Mouse (Mus musculus) spleen, adult 2 months (tissue): ENCODE measurements around the gene Gngt2. TPM values are rescaled to one million over a fixed set of nuclear protein-coding genes. Genes with fewer than 3 reads are reported as not detected.

ENCODE experiments used
- DNase-seq, 2 experiments: peaks; one replicate each; pipeline versions ENCODE4 v3.0.0 to v3.0.0-alpha.2; 2012 to 2021; ENCODE audit warnings: low spot score in 2 of 2, low read depth in 1 of 2
- H3K27ac ChIP-seq: fragments of 200-500 bp; 2 replicates; pipeline ENCODE4 v1.5.1; 2012; ENCODE audit warnings: low read length, inconsistent platforms; ENCODE audit not compliant: insufficient read depth
- H3K27me3 ChIP-seq: fragments of 200-500 bp; 2 replicates; pipeline ENCODE4 v1.6.1; 2012; ENCODE audit warnings: mild to moderate bottlenecking, moderate library complexity, low read length, inconsistent platforms; ENCODE audit not compliant: control insufficient read depth, insufficient read depth
- H3K36me3 ChIP-seq: fragments of 200-500 bp; 2 replicates; pipeline ENCODE4 v1.6.1; 2012; ENCODE audit warnings: mild to moderate bottlenecking, low read length, inconsistent platforms; ENCODE audit not compliant: control insufficient read depth, insufficient read depth
- H3K4me1 ChIP-seq: fragments of 200-500 bp; 2 replicates; pipeline ENCODE4 v1.6.1; 2011; ENCODE audit warnings: inconsistent platforms; ENCODE audit not compliant: control insufficient read depth, insufficient read depth, insufficient read length
- H3K4me3 ChIP-seq: fragments of 200-500 bp; 2 replicates; pipeline ENCODE4 v1.5.1; 2011; ENCODE audit warnings: mild to moderate bottlenecking, inconsistent platforms; ENCODE audit not compliant: insufficient read depth, insufficient read length; ENCODE audit errors: extremely low read depth
- CTCF ChIP-seq: fragments of 200-500 bp; IDR thresholded peaks from 2 replicates; pipeline ENCODE4 v1.5.1; 2011; ENCODE audit warnings: mild to moderate bottlenecking, inconsistent platforms; ENCODE audit not compliant: insufficient read depth, insufficient read length, insufficient replicate concordance; ENCODE audit errors: extremely low read depth
- POLR2A ChIP-seq: fragments of 200-500 bp; IDR thresholded peaks from 2 replicates; pipeline ENCODE4 v1.6.1; 2011; ENCODE audit warnings: low read depth, low read length, inconsistent platforms
- WGBS: fragments of 180-500 bp; shearing (Covaris S2); methylation state at CpG from one replicate; pipeline ENCODE4 v1.1.7; 2018; 5-methylcytosine and 5-hydroxymethylcytosine counted together
- polyA plus RNA-seq: library from polyadenylated mRNA; depleted of rRNA; stranded (reverse); fragments of >200 nt; gene quantifications from 2 replicates; pipeline ENCODE4 v1.2.3, GENCODE M21; 2012; rRNA removed

Gene Gngt2
- 28.3 and 30.4 TPM in 2 replicates for polyA plus RNA-seq

- H3K4me3 ChIP-seq = no peak within 1 kb of the TSS
- 85% methylated on average over 10 of the region's 10 CpGs for WGBS
- H3K27ac ChIP-seq = peak within 1 kb of the TSS; percentile 71
- H3K36me3 ChIP-seq = peaks cover 17% of the 10 kb centered on the region
- TF ChIP-seq CTCF (no peak), POLR2A (no peak)
- DNase-seq = no peak
- H3K27me3 ChIP-seq = no peaks in the 10 kb centered on the region
- H3K4me1 ChIP-seq = peaks cover 55% of the 10 kb centered on the region; the same call in 1 of the 2 replicates
These were observed at the start of gene Gngt2 for GRCm38 (mm10) chr11:95837059-95837458. TSS of gene Gngt2 (plus strand) at chr11:95837216.

- no peak overlapping the region for H3K4me3 ChIP-seq
- H3K27me3 ChIP-seq = peaks cover 1% of the 10 kb centered on the region; the same call in 1 of the 2 replicates
- DNase-seq = no peak
- H3K27ac ChIP-seq = no peak overlapping the region
- TF ChIP-seq CTCF (no peak), POLR2A (no peak)
- no peaks in the 10 kb centered on the region for H3K4me1 ChIP-seq
- 91% methylated on average over 8 of the region's 8 CpGs for WGBS
- H3K36me3 ChIP-seq = no peaks in the 10 kb centered on the region
These were observed 47.5 kb upstream of the Gngt2 start for GRCm38 (mm10) chr11:95789451-95789891.

GRCm38 (mm10) chr11:95791787-95792186 lies 45.2 kb upstream of the Gngt2 start:
- Histone ChIP-seq H3K27ac (no peak overlapping the region), H3K27me3 (peaks cover 7% of the 10 kb centered on the region), H3K4me3 (no peak overlapping the region), H3K36me3 (no peaks in the 10 kb centered on the region), H3K4me1 (peaks cover 3% of the 10 kb centered on the region; the same call in 1 of the 2 replicates)
- 87% methylated on average over 13 of the region's 13 CpGs for WGBS
- no peak for TF ChIP-seq CTCF
- TF ChIP-seq POLR2A = no peak
- DNase-seq = no peak

GRCm38 (mm10) chr11:95792950-95793509 lies 44.0 kb upstream of the Gngt2 start:
- peaks cover 3% of the 10 kb centered on the region; the same call in 1 of the 2 replicates for H3K4me1 ChIP-seq
- WGBS = 82% methylated on average over 8 of the region's 8 CpGs
- H3K36me3 ChIP-seq = no peaks in the 10 kb centered on the region
- H3K27ac ChIP-seq = no peak overlapping the region
- TF ChIP-seq POLR2A (no peak), CTCF (no peak)
- DNase-seq = no peak
- H3K4me3 ChIP-seq = no peak overlapping the region
- H3K27me3 ChIP-seq = peaks cover 9% of the 10 kb centered on the region

- DNase-seq = no peak
- Histone ChIP-seq H3K27ac (no peak overlapping the region), H3K27me3 (peaks cover 9% of the 10 kb centered on the region), H3K4me1 (peaks cover 3% of the 10 kb centered on the region; the same call in 1 of the 2 replicates), H3K4me3 (no peak overlapping the region), H3K36me3 (no peaks in the 10 kb centered on the region)
- TF ChIP-seq POLR2A = no peak
- no peak for TF ChIP-seq CTCF
- 71% methylated on average over 5 of the region's 5 CpGs for WGBS
These were observed 42.8 kb upstream of the Gngt2 start for GRCm38 (mm10) chr11:95794201-95794600.

- no peak for DNase-seq
- Histone ChIP-seq H3K4me1 (peaks cover 3% of the 10 kb centered on the region; the same call in 1 of the 2 replicates), H3K4me3 (no peak overlapping the region), H3K27me3 (peaks cover 9% of the 10 kb centered on the region), H3K36me3 (no peaks in the 10 kb centered on the region), H3K27ac (no peak overlapping the region)
- TF ChIP-seq POLR2A = no peak
- TF ChIP-seq CTCF = no peak
- 51% methylated on average over 5 of the region's 5 CpGs for WGBS
These were observed 41.4 kb upstream of the Gngt2 start for GRCm38 (mm10) chr11:95795582-95795981.

- TF ChIP-seq CTCF (no peak), POLR2A (no peak)
- WGBS = 16% methylated on average over 5 of the region's 5 CpGs
- H3K4me1 ChIP-seq = peaks cover 11% of the 10 kb centered on the region; the same call in 1 of the 2 replicates
- no peak overlapping the region for H3K4me3 ChIP-seq
- no peaks in the 10 kb centered on the region for H3K36me3 ChIP-seq
- peak overlapping the region; percentile 4; the same call in 1 of the 2 replicates for H3K27ac ChIP-seq
- H3K27me3 ChIP-seq = no peaks in the 10 kb centered on the region
- DNase-seq = peak in 1 of 2 experiments; percentile 26
These were observed 32.0 kb upstream of the Gngt2 start for GRCm38 (mm10) chr11:95805010-95805409.
